Mouse (Mus musculus): ENCODE measurements around the gene Tmem81. TPM values are rescaled to one million over a fixed set of nuclear protein-coding genes. Genes with fewer than 3 reads are reported as not detected.

The Tmem81 gene
- polyA plus RNA-seq, 1 experiment from 2014 or later = 1.3 TPM

DNA sequence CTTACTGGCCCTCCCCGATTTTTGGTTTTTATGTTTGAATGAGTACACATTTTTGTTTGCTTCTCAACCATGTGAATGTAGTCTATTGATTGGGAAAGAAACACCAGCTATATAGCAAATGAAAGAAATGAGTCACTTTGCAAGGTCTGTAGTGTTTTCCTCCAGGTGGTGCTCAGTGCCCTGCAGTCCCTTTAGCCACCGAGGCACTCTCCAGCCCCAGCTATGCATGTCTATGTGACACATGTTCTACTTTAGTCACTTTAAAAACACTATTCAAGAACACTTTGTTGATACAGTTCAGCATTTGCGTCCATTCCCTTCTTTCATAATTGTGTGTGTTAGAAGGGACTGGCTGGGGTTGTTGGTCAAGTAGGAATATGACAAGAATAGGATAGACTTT, 22.8 kb upstream of the Tmem81 start:
- Histone ChIP-seq H3K27me3 (ENCODE audit: insufficient read depth, low read length) (no peaks in the 10 kb centered on the region), H3K27ac (no peak overlapping the region), H3K4me1 (replicated peaks; ENCODE audit: insufficient read depth, low read length) (peaks cover 3% of the 10 kb centered on the region; the same call in 1 of the 2 replicates), H3K4me3 (replicated peaks; ENCODE audit: low read depth, low read length) (no peak overlapping the region), H3K36me3 (ENCODE audit: insufficient read depth, low read length) (no peaks in the 10 kb centered on the region), H3K9me3 (replicated peaks; ENCODE audit: low read length) (no peaks in the 10 kb centered on the region), H3K4me2 (ENCODE audit: low read length) (no peak overlapping the region), H3K9ac (ENCODE audit: low read depth, low read length) (no peak overlapping the region)
- DNase-seq (ENCODE audit: low spot score) (no peak), ATAC-seq (replicated peaks; ENCODE audit: low FRiP score, low read depth) (no peak)
- WGBS = 87% methylated on average over 3 of the region's 3 CpGs
- TF ChIP-seq CTCF (IDR thresholded peaks at IDR 0.05; ENCODE audit: low read depth) = no peak

DNA sequence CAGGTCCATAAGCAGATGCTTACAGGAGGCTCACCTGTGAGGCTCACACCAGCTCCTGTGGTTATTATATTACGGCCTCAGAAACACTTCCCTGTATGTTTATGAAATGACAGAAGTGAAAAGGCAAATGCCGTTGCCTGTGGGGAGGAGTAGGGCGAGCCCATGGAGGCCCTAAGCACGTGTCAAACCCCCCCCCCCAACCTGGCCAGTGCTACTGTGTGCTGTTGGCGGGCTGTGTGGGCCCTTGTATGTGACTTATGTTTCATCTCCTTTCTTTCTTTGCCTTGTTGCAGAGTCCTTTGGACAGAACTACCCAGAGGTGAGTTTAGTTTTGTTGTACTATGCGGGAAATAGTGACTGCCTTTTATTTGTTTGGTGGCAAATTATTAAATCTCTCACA, 22.3 kb upstream of the Tmem81 start:
- no peak overlapping the region for H3K27ac ChIP-seq
- 0 out of 2 replicates have a peak, but pooled peaks cover under 1% of the 10 kb centered on the region for H3K36me3 ChIP-seq (ENCODE audit: insufficient read depth, low read length)
- no peaks in the 10 kb centered on the region for H3K27me3 ChIP-seq (ENCODE audit: insufficient read depth, low read length)
- H3K9me3 ChIP-seq (replicated peaks; ENCODE audit: low read length) = no peaks in the 10 kb centered on the region
- WGBS = 87% methylated on average over 6 of the region's 6 CpGs
- H3K4me2 ChIP-seq (ENCODE audit: low read length) = no peak overlapping the region
- H3K4me1 ChIP-seq (replicated peaks; ENCODE audit: insufficient read depth, low read length) = no peaks in the 10 kb centered on the region
- no peak overlapping the region for H3K9ac ChIP-seq (ENCODE audit: low read depth, low read length)
- ATAC-seq (replicated peaks; ENCODE audit: low FRiP score, low read depth) (no peak), DNase-seq (ENCODE audit: low spot score) (no peak)
- TF ChIP-seq CTCF (IDR thresholded peaks at IDR 0.05; ENCODE audit: low read depth) = no peak
- H3K4me3 ChIP-seq (replicated peaks; ENCODE audit: low read depth, low read length) = no peak overlapping the region

DNA sequence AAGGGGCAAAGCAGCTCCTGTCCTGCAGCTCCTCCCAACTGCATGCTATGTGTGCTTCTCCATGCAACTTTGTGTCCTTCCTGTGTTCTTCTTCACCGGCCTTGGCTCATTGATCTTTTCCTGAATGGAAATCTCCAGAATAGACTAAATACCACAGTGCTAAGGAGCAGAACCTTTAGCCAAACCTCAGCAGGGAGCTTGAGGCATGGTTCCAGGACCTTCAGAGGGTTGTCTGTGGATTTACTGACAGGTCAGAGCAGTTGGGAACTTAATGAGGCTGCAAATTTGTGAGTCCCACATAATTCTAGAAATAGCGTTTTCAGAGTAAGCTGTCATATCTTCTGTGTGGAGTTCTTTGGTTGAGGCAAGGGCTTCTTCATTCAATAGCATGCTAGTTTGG, 5.5 kb upstream of the Tmem81 start:
- 90% methylated on average over 2 of the region's 2 CpGs for WGBS

DNA sequence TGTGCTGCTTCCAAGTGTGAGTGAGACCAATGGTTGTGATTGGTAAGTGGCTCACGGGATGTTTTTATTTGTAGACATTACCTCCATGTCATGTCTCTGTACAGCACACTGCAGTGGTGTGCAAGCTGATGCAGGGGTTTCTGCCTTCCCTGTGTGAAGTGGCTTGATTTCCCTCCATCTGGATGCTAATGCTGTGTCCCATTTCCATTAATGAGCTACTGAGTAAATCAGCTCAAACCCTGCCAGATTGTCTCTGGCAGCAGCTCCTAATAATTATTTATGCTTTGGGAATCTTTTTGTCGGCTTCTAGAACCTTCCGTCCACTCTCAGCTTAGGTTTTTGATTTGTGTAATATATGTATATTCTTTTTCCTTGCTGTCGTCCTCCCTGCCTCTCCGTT, 875 bp upstream of the Tmem81 start:
- H3K4me3 ChIP-seq (replicated peaks; ENCODE audit: low read depth, low read length) = no peak overlapping the region
- no peak for DNase-seq (ENCODE audit: low spot score)
- H3K27ac ChIP-seq = no peak overlapping the region
- no peaks in the 10 kb centered on the region for H3K4me1 ChIP-seq (replicated peaks; ENCODE audit: insufficient read depth, low read length)
- H3K4me2 ChIP-seq (ENCODE audit: low read length) = no peak overlapping the region
- ATAC-seq (replicated peaks; ENCODE audit: low FRiP score, low read depth) = no peak
- no peaks in the 10 kb centered on the region for H3K27me3 ChIP-seq (ENCODE audit: insufficient read depth, low read length)
- 96% methylated on average over 5 of the region's 5 CpGs for WGBS
- H3K36me3 ChIP-seq (ENCODE audit: insufficient read depth, low read length) = peaks cover 62% of the 10 kb centered on the region
- no peak for TF ChIP-seq CTCF (IDR thresholded peaks at IDR 0.05; ENCODE audit: low read depth)
- no peak overlapping the region for H3K9ac ChIP-seq (ENCODE audit: low read depth, low read length)
- H3K9me3 ChIP-seq (replicated peaks; ENCODE audit: low read length) = no peaks in the 10 kb centered on the region

More for the DNA sequence above, 5.5 kb upstream of the Tmem81 start:
- DNase-seq (ENCODE audit: low spot score) = no peak
- Histone ChIP-seq H3K27me3 (ENCODE audit: insufficient read depth, low read length) (no peaks in the 10 kb centered on the region), H3K4me3 (replicated peaks; ENCODE audit: low read depth, low read length) (no peak overlapping the region), H3K4me1 (replicated peaks; ENCODE audit: insufficient read depth, low read length) (no peaks in the 10 kb centered on the region), H3K9me3 (replicated peaks; ENCODE audit: low read length) (no peaks in the 10 kb centered on the region), H3K36me3 (ENCODE audit: insufficient read depth, low read length) (peaks cover 71% of the 10 kb centered on the region), H3K9ac (ENCODE audit: low read depth, low read length) (no peak overlapping the region), H3K4me2 (ENCODE audit: low read length) (no peak overlapping the region), H3K27ac (no peak overlapping the region)
- no peak for TF ChIP-seq CTCF (IDR thresholded peaks at IDR 0.05; ENCODE audit: low read depth)
- ATAC-seq (replicated peaks; ENCODE audit: low FRiP score, low read depth) = no peak

DNA sequence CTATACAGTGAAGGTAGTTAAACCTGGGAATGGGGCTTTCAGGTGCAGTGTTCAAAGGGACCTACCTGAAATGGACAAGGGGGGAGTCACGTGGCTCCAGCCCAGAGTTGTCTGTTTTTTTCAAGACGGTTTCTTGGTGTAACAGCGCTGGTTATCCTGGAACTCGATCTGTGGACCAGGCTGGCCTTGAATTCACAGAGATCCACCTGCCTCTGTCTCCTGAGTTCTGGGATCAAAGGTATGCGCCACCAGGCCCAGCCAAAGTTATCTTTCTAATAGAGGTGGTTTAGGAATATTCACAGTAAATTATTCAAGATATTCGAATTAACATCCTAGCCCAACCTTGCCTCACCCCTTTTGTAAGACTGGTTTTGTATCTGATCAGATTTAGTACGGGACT, 626 bp downstream of the Tmem81 start:
- Histone ChIP-seq H3K4me3 (replicated peaks; ENCODE audit: low read depth, low read length) (no peak overlapping the region), H3K4me2 (ENCODE audit: low read length) (no peak overlapping the region), H3K27ac (no peak overlapping the region), H3K27me3 (ENCODE audit: insufficient read depth, low read length) (no peaks in the 10 kb centered on the region), H3K4me1 (replicated peaks; ENCODE audit: insufficient read depth, low read length) (no peaks in the 10 kb centered on the region), H3K9me3 (replicated peaks; ENCODE audit: low read length) (no peaks in the 10 kb centered on the region), H3K36me3 (ENCODE audit: insufficient read depth, low read length) (peaks cover 47% of the 10 kb centered on the region), H3K9ac (ENCODE audit: low read depth, low read length) (no peak overlapping the region)
- TF ChIP-seq CTCF (IDR thresholded peaks at IDR 0.05; ENCODE audit: low read depth) = no peak
- 93% methylated on average over 7 of the region's 7 CpGs for WGBS
- DNase-seq (ENCODE audit: low spot score) (no peak), ATAC-seq (replicated peaks; ENCODE audit: low FRiP score, low read depth) (no peak)

DNA sequence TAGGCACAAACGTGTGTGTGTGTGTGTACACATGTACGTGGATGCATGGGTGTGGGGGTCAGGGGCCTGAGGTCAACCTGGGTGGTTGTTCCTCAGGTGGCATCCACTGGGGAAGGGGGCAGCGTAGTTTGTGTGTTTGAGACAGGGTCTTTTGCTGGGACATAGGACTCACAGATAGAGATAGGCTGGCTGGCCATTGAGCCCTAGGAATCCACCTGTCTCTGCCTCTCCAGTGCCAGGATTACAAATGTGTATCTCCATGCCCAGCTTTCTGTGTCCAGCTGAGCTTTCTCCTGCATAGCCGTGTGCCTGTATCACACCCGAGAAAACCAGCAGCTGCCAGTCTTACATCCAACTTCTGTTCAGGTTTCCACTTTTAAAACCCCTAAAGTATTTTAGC, 3.7 kb downstream of the Tmem81 start:
- ATAC-seq (replicated peaks; ENCODE audit: low FRiP score, low read depth) = no peak
- no peak overlapping the region for H3K4me3 ChIP-seq (replicated peaks; ENCODE audit: low read depth, low read length)

DNA sequence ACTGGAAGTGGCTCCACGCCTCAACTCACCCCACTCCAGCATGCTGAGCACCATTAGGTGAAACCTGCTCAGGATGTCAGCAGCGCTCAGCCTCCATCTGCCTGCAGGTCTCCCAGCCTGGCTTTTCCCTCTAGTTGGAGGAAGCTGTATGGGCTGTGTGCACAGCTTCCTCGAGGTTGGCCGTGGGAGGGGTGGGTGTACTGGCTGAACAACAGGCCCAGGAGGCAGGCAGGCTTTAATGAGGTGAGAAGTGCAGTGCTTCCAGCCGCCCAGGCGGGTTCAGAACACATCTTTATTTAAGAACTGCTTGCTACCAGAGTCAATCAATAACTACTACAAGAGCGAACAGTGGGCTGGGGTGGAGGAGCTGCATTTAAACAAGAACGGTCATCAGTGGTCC, 5.5 kb downstream of the Tmem81 start:
- peak; percentile 18 for DNase-seq (ENCODE audit: low spot score)
- no peak overlapping the region for H3K27ac ChIP-seq
- 20% methylated on average over 8 of the region's 8 CpGs for WGBS

More for the DNA sequence above, 3.7 kb downstream of the Tmem81 start:
- Histone ChIP-seq H3K27ac (no peak overlapping the region), H3K27me3 (ENCODE audit: insufficient read depth, low read length) (no peaks in the 10 kb centered on the region), H3K9ac (ENCODE audit: low read depth, low read length) (no peak overlapping the region), H3K4me1 (replicated peaks; ENCODE audit: insufficient read depth, low read length) (no peaks in the 10 kb centered on the region), H3K36me3 (ENCODE audit: insufficient read depth, low read length) (peaks cover 27% of the 10 kb centered on the region), H3K4me2 (ENCODE audit: low read length) (no peak overlapping the region), H3K9me3 (replicated peaks; ENCODE audit: low read length) (no peaks in the 10 kb centered on the region)
- DNase-seq (ENCODE audit: low spot score) = no peak
- 85% methylated on average over 5 of the region's 5 CpGs for WGBS
- TF ChIP-seq CTCF (IDR thresholded peaks at IDR 0.05; ENCODE audit: low read depth) = no peak

More for the DNA sequence above, 5.5 kb downstream of the Tmem81 start:
- no peaks in the 10 kb centered on the region for H3K27me3 ChIP-seq (ENCODE audit: insufficient read depth, low read length)
- 0 out of 2 replicates have a peak, but pooled peaks have one; percentile 38 for ATAC-seq (replicated peaks; ENCODE audit: low FRiP score, low read depth)
- no peak overlapping the region for H3K4me3 ChIP-seq (replicated peaks; ENCODE audit: low read depth, low read length)
- no peak overlapping the region for H3K9ac ChIP-seq (ENCODE audit: low read depth, low read length)
- no peak overlapping the region for H3K4me2 ChIP-seq (ENCODE audit: low read length)
- H3K36me3 ChIP-seq (ENCODE audit: insufficient read depth, low read length) = peaks cover 13% of the 10 kb centered on the region
- no peak for TF ChIP-seq CTCF (IDR thresholded peaks at IDR 0.05; ENCODE audit: low read depth)
- no peaks in the 10 kb centered on the region for H3K9me3 ChIP-seq (replicated peaks; ENCODE audit: low read length)
- H3K4me1 ChIP-seq (replicated peaks; ENCODE audit: insufficient read depth, low read length) = no peaks in the 10 kb centered on the region

Data from kidney, postnatal 0 days (tissue).